Mouse (Mus musculus) adrenal gland, postnatal 14 days (tissue): ENCODE results near the gene Baiap2l2. TPM values are rescaled to one million over a fixed set of nuclear protein-coding genes. Genes with fewer than 3 reads are reported as not detected.

Experiments
- DNase-seq: peaks from one replicate; pipeline ENCODE4 v3.0.0; 2021; ENCODE audit warnings: mixed read lengths
- long read RNA-seq, 2 experiments: library from polyadenylated mRNA; stranded (forward); transcript quantifications; one replicate each; pipeline ENCODE4 v2.0.0; 2021
- total RNA-seq: library from RNA; stranded (reverse); gene quantifications from 2 replicates; pipeline ENCODE4 v1.2.3, GENCODE M21; 2021

The Baiap2l2 gene
- 0.30 TPM in 1 of 2 replicates, not detected in the other for total RNA-seq
- long read RNA-seq, experiment 1 = 0 reads
- long read RNA-seq, experiment 2, partial matches to known transcripts = 1 of 1 reads
- long read RNA-seq, experiment 2, other reads (novel, unspliced or antisense) = 0 of 1 reads

GRCm38 (mm10) chr15:79285399-79285798, at the start of gene Baiap2l2:
Gene Baiap2l2 (minus strand): TSS chr15:79285537.
- DNase-seq = no peak

GRCm38 (mm10) chr15:79333409-79333808, 48.1 kb upstream of the Baiap2l2 start:
- peak; percentile 49 for DNase-seq

GRCm38 (mm10) chr15:79330521-79330920, 45.2 kb upstream of the Baiap2l2 start:
- DNase-seq = no peak

GRCm38 (mm10) chr15:79329979-79330363, 44.6 kb upstream of the Baiap2l2 start:
- DNase-seq = no peak

DNA sequence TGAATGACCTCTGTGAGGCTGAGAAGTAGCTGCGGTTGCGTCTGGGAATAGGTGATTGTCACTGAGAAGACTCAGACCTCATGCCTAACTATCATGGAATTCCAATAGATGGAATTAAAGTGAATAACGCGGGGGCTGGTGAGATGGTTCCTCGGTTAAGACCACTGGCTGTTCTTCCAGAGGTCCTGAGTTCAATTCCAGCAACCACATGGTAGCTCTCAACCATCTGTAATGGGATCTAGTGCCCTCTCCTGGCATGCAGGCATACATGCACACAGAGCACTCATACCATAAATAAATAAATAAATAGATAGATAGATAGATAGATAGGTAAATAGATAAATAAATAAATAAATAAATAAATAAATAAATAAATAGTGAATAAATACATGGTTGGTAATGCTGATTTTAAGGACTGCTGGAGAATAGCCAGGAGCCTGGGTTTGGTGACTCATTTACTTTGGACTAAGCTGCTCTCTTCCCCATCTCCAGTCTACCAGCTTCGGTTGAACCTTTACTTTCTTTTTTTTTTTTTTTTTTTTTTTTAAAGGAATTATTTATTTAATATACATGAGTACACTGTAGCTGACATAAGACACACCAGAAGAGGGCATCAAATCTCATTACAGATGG, 44.1 kb upstream of the Baiap2l2 start:
- DNase-seq = no peak

GRCm38 (mm10) chr15:79328939-79329275, 43.6 kb upstream of the Baiap2l2 start:
- DNase-seq = no peak

- DNase-seq = peak; percentile 99
Observed at GRCm38 (mm10) chr15:79328058-79328938, 43.0 kb upstream of the Baiap2l2 start, which contains the start of gene Pla2g6. Gene Pla2g6 (minus strand): TSS chr15:79328390.

DNA sequence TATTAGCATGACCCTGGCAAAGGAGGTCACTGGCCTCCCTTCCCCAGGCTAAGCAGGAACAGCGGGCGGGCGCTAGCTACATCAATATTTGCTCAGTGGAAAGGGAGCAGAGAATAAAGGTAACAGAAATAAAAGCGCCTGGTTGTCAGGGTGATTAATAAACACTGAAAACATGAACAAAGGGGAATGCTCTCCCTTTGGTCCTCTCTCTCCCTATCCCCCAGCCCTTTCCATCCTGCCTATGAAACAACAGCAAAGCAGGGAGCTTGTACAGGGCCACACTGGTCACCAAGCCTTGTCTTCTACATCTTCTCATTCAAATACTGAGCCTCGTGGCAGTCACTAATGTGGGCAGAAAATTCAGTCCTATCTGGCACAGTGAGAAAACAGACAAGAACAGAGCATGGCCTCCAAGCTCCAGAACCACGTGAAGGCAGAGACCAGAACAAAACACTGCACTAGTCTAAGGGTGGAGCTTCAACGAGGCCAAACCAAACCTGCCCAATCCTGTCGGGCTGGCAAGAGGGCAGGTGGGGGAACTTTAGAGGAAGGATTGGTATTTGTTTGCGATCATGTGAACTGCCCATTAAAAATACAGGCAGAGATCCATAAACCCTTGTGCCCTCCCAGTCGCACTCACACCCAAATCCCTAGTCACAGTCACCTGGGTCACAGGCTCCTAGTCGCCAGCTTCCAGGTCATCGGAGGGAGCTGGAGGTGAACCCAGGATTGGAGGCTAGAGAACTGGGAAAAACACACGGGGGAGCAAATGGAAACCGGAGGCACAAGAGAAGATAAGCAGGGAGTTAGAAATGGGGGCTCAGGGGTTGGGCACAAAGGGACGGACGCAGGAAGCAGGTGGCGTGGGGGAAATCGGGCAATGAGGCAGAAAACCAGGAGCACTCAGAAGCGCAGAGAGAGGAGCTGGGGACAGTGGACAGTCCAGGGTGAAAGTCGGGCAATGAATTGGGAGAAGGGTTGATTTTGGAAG, 41.9 kb upstream of the Baiap2l2 start:
- peak; percentile 71 for DNase-seq

- DNase-seq = peak; percentile 57
Observed at GRCm38 (mm10) chr15:79326264-79326663, 40.9 kb upstream of the Baiap2l2 start.

DNA sequence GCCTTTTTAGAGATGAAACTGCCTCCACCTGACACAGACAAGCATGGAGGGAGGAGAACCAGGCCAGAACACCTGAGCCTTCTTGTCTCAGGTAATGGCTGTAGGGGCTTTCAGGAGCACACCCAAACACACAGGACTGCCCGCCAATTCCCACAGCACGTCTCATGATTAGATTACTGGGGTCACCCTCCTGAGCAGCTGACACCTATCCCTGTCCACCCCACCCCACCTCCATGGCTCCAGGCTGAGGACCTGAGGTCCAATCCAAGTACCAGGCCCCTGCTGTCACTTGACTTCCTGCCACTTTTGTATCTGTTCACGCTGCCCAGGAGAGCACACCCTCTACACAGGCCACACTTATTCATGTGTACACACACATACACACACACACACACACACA, 40.4 kb upstream of the Baiap2l2 start:
- DNase-seq = no peak

- no peak for DNase-seq
Observed at GRCm38 (mm10) chr15:79324373-79324772, 39.0 kb upstream of the Baiap2l2 start.

- no peak for DNase-seq
Observed at GRCm38 (mm10) chr15:79323791-79324155, 38.4 kb upstream of the Baiap2l2 start.

- peak; percentile 89 for DNase-seq
Observed at GRCm38 (mm10) chr15:79322991-79323790, 37.9 kb upstream of the Baiap2l2 start.

DNA sequence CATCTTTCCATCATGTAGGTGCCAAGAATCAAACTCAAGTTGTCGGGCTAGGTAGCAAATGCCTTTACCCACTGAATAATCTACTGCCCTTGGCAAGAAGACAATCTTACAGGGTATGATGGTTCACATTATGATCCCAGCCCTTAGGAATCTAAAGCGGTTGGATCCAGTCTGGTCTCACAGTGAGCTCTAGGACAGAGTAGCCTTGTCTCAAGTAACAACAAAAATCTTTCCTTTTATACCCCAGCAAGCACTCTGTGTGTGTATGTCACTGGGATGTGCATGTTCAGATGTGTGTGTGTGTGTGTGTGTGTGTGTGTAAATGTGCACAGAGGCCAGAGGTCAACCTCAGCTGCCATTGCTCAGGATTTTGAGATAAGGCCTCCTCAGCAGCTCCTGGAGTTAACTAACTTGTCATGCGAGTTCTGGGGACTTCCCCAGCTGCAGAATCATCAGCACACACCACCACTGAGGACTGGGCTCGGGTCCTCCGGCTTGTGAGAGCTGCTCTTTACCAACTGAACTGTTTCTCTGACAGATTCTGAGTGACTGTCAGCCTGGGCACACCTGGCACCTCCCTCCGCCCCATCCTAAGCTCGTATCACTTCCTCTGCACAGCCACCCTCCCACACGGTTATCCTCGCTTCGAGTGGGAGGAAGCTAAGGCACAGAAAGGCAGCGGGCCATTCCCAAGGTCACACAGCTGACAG, 37.1 kb upstream of the Baiap2l2 start:
- peak; percentile 45 for DNase-seq

DNA sequence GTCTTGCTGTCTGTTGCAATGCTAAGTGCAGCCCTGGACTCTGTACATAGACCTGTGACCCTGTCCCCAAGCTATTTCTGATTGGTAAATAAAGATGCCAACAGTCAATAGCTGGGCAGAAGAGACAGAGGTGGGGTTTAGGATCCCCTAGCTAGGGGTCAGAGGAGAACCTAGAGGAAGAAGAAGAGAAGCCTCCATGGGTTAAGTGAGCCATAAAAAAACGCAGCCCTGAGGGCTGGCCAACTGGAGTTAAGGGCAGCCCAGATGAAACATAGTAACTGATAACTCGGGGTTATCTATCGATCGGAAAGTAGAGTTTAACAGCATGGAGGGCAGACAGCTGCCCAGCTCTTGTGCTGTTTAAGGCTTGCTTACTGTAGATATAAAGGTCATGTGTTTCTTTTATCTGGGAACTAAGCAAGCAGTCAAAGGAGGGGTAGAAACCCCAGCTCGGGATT, 36.4 kb upstream of the Baiap2l2 start:
- DNase-seq = no peak

DNA sequence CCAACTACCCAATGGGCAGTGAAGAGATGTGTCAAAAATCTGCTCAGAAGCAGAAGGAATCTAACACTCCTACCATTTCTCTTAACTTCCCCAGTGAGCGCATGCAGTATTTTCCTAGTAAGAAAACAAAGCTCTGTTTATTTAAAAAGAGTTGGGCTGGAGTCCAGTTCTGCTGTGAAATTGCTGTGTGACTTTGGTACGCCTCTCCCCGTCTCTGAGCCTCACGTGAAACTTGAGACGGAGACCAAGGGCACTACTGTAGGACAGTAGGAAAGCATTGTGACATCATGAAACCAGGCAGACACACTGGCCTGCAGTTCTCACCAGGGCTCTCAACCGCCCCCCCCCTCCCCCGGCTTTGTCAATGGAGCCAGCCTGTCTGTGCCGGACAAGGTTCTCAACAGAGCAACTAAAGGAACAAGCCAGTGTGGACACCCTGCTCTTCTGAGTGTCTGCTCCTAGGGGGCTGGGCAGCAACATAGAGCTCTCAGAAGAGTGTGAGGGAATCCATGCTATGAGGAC, 28.6 kb upstream of the Baiap2l2 start:
- no peak for DNase-seq

DNA sequence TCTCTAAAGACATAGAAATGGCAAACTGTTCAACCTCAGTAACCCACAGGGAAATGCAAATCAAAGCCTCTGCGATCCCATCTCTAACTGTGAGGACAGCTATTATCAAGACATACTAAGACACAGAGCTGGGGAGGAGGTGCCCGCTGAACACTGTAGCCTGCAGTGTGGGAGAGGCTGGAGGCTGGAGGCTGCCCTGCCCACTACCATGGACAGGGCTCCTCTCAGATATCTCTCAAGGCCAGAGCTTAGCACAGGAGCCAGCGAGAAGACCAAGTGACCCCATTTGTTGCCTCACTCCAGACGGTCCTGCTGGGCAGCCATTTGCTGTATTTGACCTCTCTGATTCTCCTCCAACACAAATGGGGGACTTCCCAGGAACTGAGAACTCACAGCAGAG, 22.5 kb upstream of the Baiap2l2 start:
- DNase-seq = peak; percentile 48

- DNase-seq = no peak
Observed at GRCm38 (mm10) chr15:79306043-79306637, 20.8 kb upstream of the Baiap2l2 start.

DNA sequence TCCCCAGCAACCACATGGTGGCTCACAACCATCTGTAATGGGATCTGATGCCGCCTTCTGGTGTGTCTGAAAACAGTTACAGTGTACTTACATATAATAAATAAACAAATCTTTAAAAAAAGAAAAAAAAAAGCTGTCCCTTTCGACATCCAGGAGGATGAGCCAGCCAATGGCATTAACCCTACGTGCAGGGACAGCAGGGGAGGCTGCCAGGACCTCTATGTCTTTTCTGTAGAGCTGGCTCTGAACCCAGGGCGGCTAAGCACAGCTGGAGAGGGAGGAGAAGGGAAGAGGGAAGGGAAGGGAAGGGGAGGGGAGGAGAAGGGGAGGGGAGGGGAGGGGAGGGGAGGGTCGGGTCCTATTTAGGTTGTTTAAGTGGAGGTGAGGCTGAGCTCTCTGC, 19.5 kb upstream of the Baiap2l2 start:
- DNase-seq = no peak

- no peak for DNase-seq
Observed at GRCm38 (mm10) chr15:79303725-79304124, 18.4 kb upstream of the Baiap2l2 start.
